15 mouse cellular contexts compared by ENCODE assay signal in genomic region chr4:64432097-64432496, GRCm38 (mm10).
"Had no signal": no experiment of that assay in that cellular context is flagged by ENCODE, and none has a peak within 500 bp of the region (broad histone marks: within the 10 kb centered on the region; RNA-seq: fewer than 3 reads in every experiment).

No protein-coding gene starts in this region.

- H3K9ac ChIP-seq: liver, postnatal 0 days; lung, embryonic 14.5 days; midbrain, embryonic 13.5 days; midbrain, embryonic 15.5 days; neural tube, embryonic 12.5 days; stomach, embryonic 15.5 days had no signal

- H3K9me3 ChIP-seq: megakaryocyte, embryonic 14.5 days; midbrain, embryonic 13.5 days; midbrain, embryonic 15.5 days; neural tube, embryonic 12.5 days; stomach, embryonic 15.5 days had no signal

- H3K4me3 ChIP-seq: megakaryocyte, embryonic 14.5 days; midbrain, embryonic 13.5 days; midbrain, embryonic 15.5 days; neural tube, embryonic 12.5 days; stomach, embryonic 15.5 days had no signal

- H3K4me1 ChIP-seq: megakaryocyte, embryonic 14.5 days; midbrain, embryonic 13.5 days; midbrain, embryonic 15.5 days; neural tube, embryonic 12.5 days; stomach, embryonic 15.5 days had no signal

- H3K27ac ChIP-seq: macrophage; midbrain, embryonic 13.5 days; midbrain, embryonic 15.5 days; neural tube, embryonic 12.5 days; stomach, embryonic 15.5 days had no signal

- H3K4me2 ChIP-seq: lung, embryonic 14.5 days; midbrain, embryonic 11.5 days; midbrain, embryonic 13.5 days; midbrain, embryonic 15.5 days; neural tube, embryonic 12.5 days; stomach, embryonic 15.5 days had no signal

- ATAC-seq: liver, postnatal 0 days; midbrain, embryonic 13.5 days; midbrain, embryonic 15.5 days had no signal

- DNase-seq: liver, postnatal 0 days; lung, postnatal 14 days; lung, postnatal 36 days; right cerebral cortex, postnatal 14 days; thymus, adult 18-20 months; thymus, postnatal 14 days; thymus, postnatal 36 days had no signal

- H3K36me3 ChIP-seq: midbrain, embryonic 13.5 days; midbrain, embryonic 15.5 days; neural tube, embryonic 12.5 days; stomach, embryonic 15.5 days had no signal

- H3K27me3 ChIP-seq: megakaryocyte, embryonic 14.5 days; midbrain, embryonic 13.5 days; midbrain, embryonic 15.5 days; neural tube, embryonic 12.5 days; stomach, embryonic 15.5 days had no signal
